Mouse (Mus musculus) olfactory bulb, adult 2 months (tissue): ENCODE measurements around the gene Ccpg1. TPM values are rescaled to one million over a fixed set of nuclear protein-coding genes. Genes with fewer than 3 reads are reported as not detected.

Experiments
- H3K27ac ChIP-seq: fragments of 200-500 bp; 2 replicates; pipeline ENCODE4 v1.5.1; 2012; ENCODE audit warnings: low read depth, low read length; ENCODE audit not compliant: insufficient read depth
- H3K4me1 ChIP-seq: fragments of 200-500 bp; 2 replicates; pipeline ENCODE4 v1.6.1; 2012; ENCODE audit warnings: low read length; ENCODE audit not compliant: control insufficient read depth, insufficient read depth
- H3K4me3 ChIP-seq: fragments of 200-500 bp; 2 replicates; pipeline ENCODE4 v1.5.1; 2012; ENCODE audit warnings: mild to moderate bottlenecking, low read depth, low read length, moderate library complexity; ENCODE audit not compliant: insufficient read depth
- CTCF ChIP-seq: fragments of 200-500 bp; IDR thresholded peaks from 2 replicates; pipeline ENCODE4 v1.5.1; 2012; ENCODE audit warnings: low read depth, mild to moderate bottlenecking, low read length, moderate library complexity; ENCODE audit not compliant: insufficient read depth
- POLR2A ChIP-seq: fragments of 200-500 bp; IDR thresholded peaks from 2 replicates; pipeline ENCODE4 v1.6.1; 2012; ENCODE audit warnings: mild to moderate bottlenecking, low read depth, low read length, moderate library complexity; ENCODE audit not compliant: insufficient read depth
- WGBS: fragments of 180-500 bp; shearing (Covaris S2); methylation state at CpG from one replicate; pipeline ENCODE4 v1.1.7; 2018; 5-methylcytosine and 5-hydroxymethylcytosine counted together
- polyA plus RNA-seq: library from polyadenylated mRNA; stranded (reverse); fragments of >200 nt; gene quantifications from 2 replicates; pipeline ENCODE4 v1.2.4, GENCODE M21; 2012; ENCODE audit warnings: low replicate concordance; ENCODE audit not compliant: missing spikeins, insufficient read depth, insufficient read length

Ccpg1 gene
- polyA plus RNA-seq, 1 experiment, result not detected

- no peak overlapping the region for H3K27ac ChIP-seq
- TF ChIP-seq CTCF (no peak), POLR2A (no peak)
- no peak overlapping the region for H3K4me3 ChIP-seq
- H3K4me1 ChIP-seq, result no peaks in the 10 kb centered on the region; the same call in 1 of the 2 replicates
- WGBS, result 42% methylated on average over 3 of the region's 3 CpGs
Measured at GRCm38 (mm10) chr9:72987703-72988102, 2.5 kb downstream of the Ccpg1 start.

- no peak overlapping the region for H3K4me3 ChIP-seq
- 82% methylated on average over 5 of the region's 5 CpGs for WGBS
- no peak for TF ChIP-seq CTCF
- TF ChIP-seq POLR2A, result no peak
- H3K27ac ChIP-seq, result no peak overlapping the region
- no peaks in the 10 kb centered on the region; the same call in 1 of the 2 replicates for H3K4me1 ChIP-seq
Measured at GRCm38 (mm10) chr9:72988706-72989105, 3.5 kb downstream of the Ccpg1 start.

DNA sequence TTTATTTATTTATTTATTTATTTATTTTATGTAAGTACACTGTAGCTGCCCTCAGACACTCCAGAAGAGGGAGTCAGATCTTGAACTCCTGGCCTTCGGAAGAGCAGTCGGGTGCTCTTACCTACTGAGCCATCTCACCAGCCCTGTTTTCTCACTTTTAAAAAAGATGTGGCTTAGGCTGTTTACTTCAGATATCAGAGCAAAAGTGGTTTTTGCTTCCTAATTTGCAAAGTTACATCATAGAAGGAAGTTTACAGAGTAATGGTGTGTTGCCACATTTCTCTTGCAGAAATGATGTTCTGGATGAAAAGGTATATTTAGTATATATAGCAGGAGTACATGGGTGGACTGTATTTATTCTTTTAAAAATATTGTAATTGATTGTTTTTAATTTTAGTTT, 6.2 kb downstream of the Ccpg1 start:
- Histone ChIP-seq H3K4me3 (no peak overlapping the region), H3K27ac (no peak overlapping the region), H3K4me1 (no peaks in the 10 kb centered on the region; the same call in 1 of the 2 replicates)
- TF ChIP-seq POLR2A (no peak), CTCF (no peak)
- 89% methylated on average over 2 of the region's 2 CpGs for WGBS

DNA sequence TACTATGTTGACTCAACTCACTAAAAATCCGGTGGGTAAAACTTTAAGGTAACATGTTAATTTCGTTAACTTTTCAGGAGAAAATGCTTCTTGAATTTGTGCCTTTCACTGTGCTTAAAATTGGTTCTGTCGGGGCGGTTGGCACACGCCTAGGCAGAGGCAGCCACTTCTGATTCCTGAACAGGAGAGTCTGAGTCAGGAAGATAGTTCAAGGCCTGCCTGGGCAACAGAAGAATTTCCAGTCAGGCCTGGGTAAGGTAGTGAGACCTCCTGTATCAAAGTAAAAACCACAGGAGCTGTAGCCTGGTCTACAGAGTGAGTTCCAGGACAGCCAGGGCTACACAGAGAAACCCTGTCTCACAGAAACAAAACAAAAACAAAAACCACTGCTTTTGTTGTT, 7.3 kb downstream of the Ccpg1 start:
- H3K27ac ChIP-seq, result no peak overlapping the region

DNA sequence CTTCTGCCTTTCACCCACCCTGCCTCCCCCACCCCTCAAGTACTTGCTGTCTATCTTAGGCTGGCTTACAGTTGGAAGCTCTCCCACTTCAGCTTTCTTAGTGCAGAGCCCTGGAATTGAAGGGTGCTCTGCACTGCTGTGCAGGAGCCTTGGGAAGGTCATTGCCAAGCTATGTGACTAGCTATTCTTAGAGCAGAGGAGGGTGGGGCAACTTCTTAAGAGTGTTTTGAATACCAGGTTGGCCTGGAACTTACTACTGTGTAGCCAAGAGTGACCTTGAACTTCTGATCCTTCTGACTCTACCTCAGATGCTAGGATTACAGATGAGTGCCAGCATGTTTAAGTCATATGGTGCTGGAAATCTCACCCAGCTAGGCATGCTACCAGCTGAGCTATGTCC, 10.9 kb downstream of the Ccpg1 start:
- no peaks in the 10 kb centered on the region for H3K4me1 ChIP-seq
- no peak overlapping the region for H3K27ac ChIP-seq
- H3K4me3 ChIP-seq, result no peak overlapping the region
- TF ChIP-seq CTCF (no peak), POLR2A (no peak)

More for the DNA sequence above, 7.3 kb downstream of the Ccpg1 start:
- Histone ChIP-seq H3K4me1 (no peaks in the 10 kb centered on the region), H3K4me3 (no peak overlapping the region)
- TF ChIP-seq POLR2A (no peak), CTCF (no peak)
- WGBS, result 87% methylated on average over 5 of the region's 5 CpGs

DNA sequence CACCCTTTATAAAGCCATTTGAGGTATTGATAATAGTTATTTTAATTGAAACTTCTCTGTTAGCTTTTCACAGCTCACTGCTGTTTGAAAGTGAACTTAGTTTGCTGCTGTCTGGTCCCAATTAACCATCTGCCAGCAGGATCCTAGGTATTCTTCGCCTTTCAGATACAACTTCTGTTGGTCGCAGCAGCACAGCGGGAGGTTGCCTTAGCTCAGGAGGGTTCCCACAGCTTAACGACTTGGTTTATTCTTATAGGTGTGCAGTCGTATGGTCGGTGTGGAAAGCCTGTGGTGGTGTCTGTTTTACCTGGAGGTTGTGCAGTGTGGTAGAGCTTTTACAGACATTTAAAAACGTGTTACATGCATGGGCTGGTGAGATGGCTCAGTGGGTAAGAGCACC, 11.6 kb downstream of the Ccpg1 start:
- 62% methylated on average over 7 of the region's 7 CpGs for WGBS

DNA sequence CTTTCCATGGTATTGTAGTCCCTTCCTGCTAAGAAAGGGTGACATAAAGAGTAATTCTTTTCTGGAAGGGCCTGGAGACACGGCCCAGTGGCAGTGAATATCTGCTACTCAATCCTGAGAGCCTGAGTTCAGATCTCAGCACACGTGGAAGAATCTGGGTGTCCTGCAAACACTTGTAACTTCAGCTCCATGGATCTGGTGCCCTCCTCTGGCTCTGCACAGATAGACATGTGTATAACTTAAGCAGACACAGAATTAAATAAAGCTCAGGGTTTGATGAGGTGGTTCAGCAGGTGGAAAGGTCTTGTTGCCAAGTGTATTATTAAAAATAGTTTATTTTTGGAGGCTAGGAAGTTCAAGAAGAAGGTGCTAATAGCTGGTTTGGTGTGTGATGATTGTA, 15.3 kb downstream of the Ccpg1 start:
- TF ChIP-seq POLR2A, result no peak
- TF ChIP-seq CTCF, result no peak
- 67% methylated on average over 2 of the region's 2 CpGs for WGBS
- H3K4me1 ChIP-seq, result no peaks in the 10 kb centered on the region
- H3K27ac ChIP-seq, result no peak overlapping the region
- no peak overlapping the region for H3K4me3 ChIP-seq

More for the DNA sequence above, 11.6 kb downstream of the Ccpg1 start:
- no peak overlapping the region for H3K27ac ChIP-seq
- TF ChIP-seq POLR2A, result no peak
- no peak for TF ChIP-seq CTCF
- no peak overlapping the region for H3K4me3 ChIP-seq
- H3K4me1 ChIP-seq, result no peaks in the 10 kb centered on the region

DNA sequence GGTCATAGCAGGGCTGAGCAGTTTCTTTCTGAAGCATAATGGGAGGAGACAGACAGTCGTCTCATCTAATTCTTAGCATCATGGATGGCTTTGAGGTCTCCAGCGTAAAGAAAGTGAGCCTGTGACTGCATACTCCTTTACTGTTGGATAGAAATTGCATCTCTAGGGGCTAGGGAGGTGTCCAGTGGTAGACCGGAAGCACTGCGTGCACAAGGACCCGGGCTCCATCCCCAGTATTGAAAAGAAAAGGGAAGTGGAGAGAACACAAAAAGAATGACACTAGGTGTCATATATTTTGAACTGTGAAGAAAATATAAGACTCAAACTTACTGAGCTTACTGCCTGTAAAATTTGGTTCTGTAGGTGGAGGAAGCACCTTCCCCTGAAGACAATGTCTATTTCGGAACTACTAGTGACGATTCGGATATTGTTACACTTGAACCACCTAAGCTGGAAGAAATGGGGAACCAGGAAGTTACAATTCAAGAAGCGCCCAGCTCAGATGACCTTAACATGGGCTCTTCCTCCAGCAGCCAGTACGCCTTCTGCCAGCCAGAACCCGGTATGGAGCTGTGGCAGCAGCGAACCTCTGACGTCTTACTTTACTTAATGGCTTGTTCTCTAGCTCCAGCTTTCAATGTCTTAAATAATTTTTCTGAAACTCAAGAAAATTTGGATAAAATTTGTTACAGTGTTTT, 16.2 kb downstream of the Ccpg1 start:
- 91% methylated on average over 13 of the region's 13 CpGs for WGBS
- H3K27ac ChIP-seq, result no peak overlapping the region
- no peak for TF ChIP-seq POLR2A
- TF ChIP-seq CTCF, result no peak
- no peak overlapping the region for H3K4me3 ChIP-seq
- no peaks in the 10 kb centered on the region for H3K4me1 ChIP-seq

- TF ChIP-seq CTCF (no peak), POLR2A (no peak)
- no peaks in the 10 kb centered on the region for H3K4me1 ChIP-seq
- no peak overlapping the region for H3K4me3 ChIP-seq
- WGBS, result 37% methylated on average over 3 of the region's 3 CpGs
- H3K27ac ChIP-seq, result no peak overlapping the region
Measured at GRCm38 (mm10) chr9:73002177-73002576, 16.9 kb downstream of the Ccpg1 start.
